31 mouse cellular contexts compared by ENCODE assay signal in the genomic region with DNA sequence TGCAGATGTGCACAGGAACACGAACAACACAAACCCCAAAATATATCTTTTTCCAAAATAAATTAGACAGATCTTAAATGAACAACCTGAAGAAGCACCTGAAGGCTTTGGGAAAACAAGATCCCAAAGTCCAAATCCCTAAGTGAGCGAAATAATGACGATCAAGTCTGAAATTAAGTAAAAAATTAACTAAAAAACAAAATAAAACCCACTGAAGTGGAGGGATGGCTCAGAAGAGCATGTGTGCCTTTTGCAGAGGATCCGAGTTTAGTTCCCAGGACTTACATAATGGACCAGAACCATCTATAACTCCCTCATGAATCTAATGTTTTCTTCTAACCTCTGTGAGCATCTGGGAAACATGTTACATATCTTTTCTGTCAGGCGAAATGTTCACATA. TPM values are rescaled to one million over a fixed set of nuclear protein-coding genes. Genes with fewer than 3 reads are reported as not detected.
"Had no signal": no experiment of that assay in that cellular context is flagged by ENCODE, and none has a peak within 500 bp of the region (broad histone marks: within the 10 kb centered on the region; RNA-seq: fewer than 3 reads in every experiment).

No protein-coding gene starts in this region.

- H3K36me3 ChIP-seq: embryonic facial prominence, embryonic 12.5 days; embryonic facial prominence, embryonic 13.5 days; embryonic facial prominence, embryonic 15.5 days; forebrain, embryonic 12.5 days; forebrain, embryonic 15.5 days had no signal

- H3K4me3 ChIP-seq: embryonic facial prominence, embryonic 12.5 days; embryonic facial prominence, embryonic 13.5 days; embryonic facial prominence, embryonic 15.5 days; forebrain, embryonic 12.5 days; forebrain, embryonic 13.5 days; gastrocnemius, adult 2 months had no signal

- H3K9me3 ChIP-seq: embryonic facial prominence, embryonic 12.5 days; embryonic facial prominence, embryonic 13.5 days; embryonic facial prominence, embryonic 15.5 days; forebrain, embryonic 10.5 days; forebrain, embryonic 12.5 days; forebrain, embryonic 13.5 days; forebrain, embryonic 15.5 days had no signal

- H3K27me3 ChIP-seq: embryonic facial prominence, embryonic 12.5 days; embryonic facial prominence, embryonic 13.5 days; embryonic facial prominence, embryonic 15.5 days; forebrain, embryonic 12.5 days; forebrain, embryonic 13.5 days; forebrain, embryonic 15.5 days had no signal

- H3K9ac ChIP-seq: embryonic facial prominence, embryonic 12.5 days; embryonic facial prominence, embryonic 13.5 days; embryonic facial prominence, embryonic 15.5 days; forebrain, embryonic 12.5 days; forebrain, embryonic 13.5 days; forebrain, embryonic 15.5 days; forebrain, postnatal 0 days had no signal

- H3K4me2 ChIP-seq: embryonic facial prominence, embryonic 12.5 days; embryonic facial prominence, embryonic 13.5 days; embryonic facial prominence, embryonic 15.5 days; forebrain, embryonic 15.5 days had no signal

- ATAC-seq: forebrain, embryonic 13.5 days; forebrain, embryonic 14.5 days; forebrain, embryonic 15.5 days; forebrain, embryonic 16.5 days; forebrain, postnatal 0 days had no signal

- DNase-seq: cerebellum, adult 2 months; cerebellum, adult 8-10 months; cerebellum, adult 9-10 months; cerebellum, adult 9-11 months; cerebellum, postnatal 10 days; cerebellum, postnatal 14 days; cerebellum, postnatal 25 days; cerebellum, postnatal 36 days; embryo, embryonic 11 days; forebrain, postnatal 0 days; gastrocnemius, adult 2 months; gastrocnemius, postnatal 10 days; gastrocnemius, postnatal 14 days; gastrocnemius, postnatal 25 days; gastrocnemius, postnatal 36 days; heart, adult 11 months; heart, adult 18-20 months had no signal

- H3K27ac ChIP-seq: embryonic facial prominence, embryonic 10.5 days; embryonic facial prominence, embryonic 12.5 days; embryonic facial prominence, embryonic 13.5 days; embryonic facial prominence, embryonic 15.5 days; forebrain, embryonic 10.5 days; forebrain, embryonic 12.5 days; forebrain, embryonic 13.5 days; forebrain, embryonic 15.5 days; gastrocnemius, adult 2 months had no signal

RNA-seq across cellular contexts. Expression of gene Actl9, which starts 40.4 kb away (rescaled TPM):
- polyA plus RNA-seq: embryonic facial prominence, embryonic 10.5 days; embryonic facial prominence, embryonic 11.5 days; embryonic facial prominence, embryonic 12.5 days; embryonic facial prominence, embryonic 13.5 days; embryonic facial prominence, embryonic 14.5 days; embryonic facial prominence, embryonic 15.5 days; erythroblast, embryonic 14.5 days; forebrain, embryonic 10.5 days; forebrain, embryonic 11.5 days; forebrain, embryonic 12.5 days; forebrain, embryonic 13.5 days; forebrain, embryonic 14.5 days; forebrain, embryonic 15.5 days; forebrain, postnatal 0 days had no signal
